20 mouse cellular contexts compared by ENCODE assay signal in the genomic region with DNA sequence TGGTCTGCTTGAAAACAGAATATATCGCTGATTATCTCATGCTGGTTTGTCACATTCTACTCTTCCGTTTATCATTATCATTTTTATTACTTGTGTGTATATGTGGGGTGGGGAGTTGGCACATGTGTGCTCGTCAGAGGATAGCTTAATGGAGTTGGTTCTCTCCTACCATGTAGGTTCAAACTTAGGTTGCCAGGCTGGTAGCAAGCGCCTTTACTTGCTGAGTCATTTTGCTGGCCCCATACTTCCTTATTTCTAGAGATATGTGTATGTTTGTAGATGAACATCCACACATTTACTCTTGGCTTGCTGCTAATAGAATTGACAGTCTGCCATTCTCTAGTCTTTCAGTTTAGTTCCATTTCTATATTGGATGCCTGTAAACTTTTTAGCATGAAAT. TPM values are rescaled to one million over a fixed set of nuclear protein-coding genes. Genes with fewer than 3 reads are reported as not detected.
DNase-seq lines count a peak whose midpoint lies in the region; ATAC-seq lines count a peak whose summit lies in the region.
"Had no signal": no experiment of that assay in that cellular context is flagged by ENCODE, and none has a peak within 500 bp of the region (broad histone marks: within the 10 kb centered on the region; RNA-seq: fewer than 3 reads in every experiment).

No protein-coding gene starts in this region.

- intact Hi-C loops in heart, postnatal 10 days (cut with DNase I) = no loop called here

- ATAC-seq in common myeloid progenitor, adult 5-6 weeks (replicated peaks; ENCODE audit: low read depth, poor library complexity, severe bottlenecking) = peak; percentile 85
- peak; percentile 74 for ATAC-seq in megakaryocyte progenitor cell, adult 5-6 weeks (replicated peaks; ENCODE audit: poor library complexity)
- ATAC-seq in CD4-positive, CD25-positive, alpha-beta regulatory T cell, adult 4 months = no peak
- ATAC-seq: activated CD4-positive, CD25-positive, alpha-beta regulatory T cell, adult 4 months; forebrain, embryonic 14.5 days; hindbrain, postnatal 0 days; midbrain, embryonic 16.5 days had no signal

- DNase-seq in 416B (ENCODE audit: low read depth) = peak; percentile 67
- DNase-seq in A20 (ENCODE audit: low read depth, low spot score) = peak; percentile 61
- DNase-seq in urinary bladder, postnatal 10 days (ENCODE audit: low spot score) = no peak
- DNase-seq in heart, postnatal 10 days = no peak
- DNase-seq: adrenal gland, adult 8-10 months; cerebellum, adult 18-20 months; cerebellum, postnatal 36 days; gastrocnemius, adult 2 months; kidney, adult 11 months; layer of hippocampus, adult 9-11 months; left cerebral cortex, postnatal 4 days; lung, embryonic 14.5 days had no signal

RNA-seq across cellular contexts. Expression of a gene that starts 18.6 kb away (rescaled TPM):
- 165 and 181 TPM in 2 replicates for total RNA-seq in common myeloid progenitor, adult 5-6 weeks (2017)
- 110 and 111 TPM in 2 replicates for total RNA-seq in megakaryocyte progenitor cell, adult 5-6 weeks (2015)
- total RNA-seq in megakaryocyte progenitor cell, adult 5-6 weeks (2017) = 154 and 193 TPM in 2 replicates
- 100 to 1,000 TPM in 1 of 2 experiments, 10 to 100 TPM in 1; 97.5 to 227 TPM for polyA plus RNA-seq in CD4-positive, CD25-positive, alpha-beta regulatory T cell, adult 4 months (2017; shearing (Covaris generic))
- 100 to 1,000 TPM; 111 to 137 TPM for total RNA-seq in heart, postnatal 10 days (2021)

RNA-seq across cellular contexts. Expression of a gene that starts 42.0 kb away (rescaled TPM):
- 193 and 242 TPM in 2 replicates for total RNA-seq in common myeloid progenitor, adult 5-6 weeks (2017)
- total RNA-seq in megakaryocyte progenitor cell, adult 5-6 weeks (2015) = 162 and 224 TPM in 2 replicates
- total RNA-seq in megakaryocyte progenitor cell, adult 5-6 weeks (2017) = 204 and 227 TPM in 2 replicates
- 10 to 100 TPM; 25.0 to 27.5 TPM for polyA plus RNA-seq in CD4-positive, CD25-positive, alpha-beta regulatory T cell, adult 4 months (2017; shearing (Covaris generic))
- total RNA-seq in heart, postnatal 10 days (2021) = 10 to 100 TPM; 26.8 to 26.9 TPM

RNA-seq across cellular contexts. Expression of a gene that starts 42.2 kb away (rescaled TPM):
- 3.7 and 4.2 TPM in 2 replicates for total RNA-seq in common myeloid progenitor, adult 5-6 weeks (2017)
- total RNA-seq in megakaryocyte progenitor cell, adult 5-6 weeks (2015) = 0.34 and 1.1 TPM in 2 replicates
- 1.1 and 1.7 TPM in 2 replicates for total RNA-seq in megakaryocyte progenitor cell, adult 5-6 weeks (2017)
- polyA plus RNA-seq in CD4-positive, CD25-positive, alpha-beta regulatory T cell, adult 4 months (2017; shearing (Covaris generic)) = not detected
- under 1 TPM; 0.27 to 0.50 TPM for total RNA-seq in heart, postnatal 10 days (2021)
- total RNA-seq: gastrocnemius, adult 2 months had no signal
- polyA plus RNA-seq: large intestine, adult 2 months; midbrain, embryonic 16.5 days had no signal

Comparison
In these comparisons a context has a peak if more than half of its experiments do, and no peak if none do; other contexts are left out.
1. DNase-seq: peak in 416B (single experiment) and A20 (single experiment); none in urinary bladder, postnatal 10 days (single experiment) and heart, postnatal 10 days (0 of 2).